ENCODE assay signal across 19 mouse cellular contexts in genomic region chr12:91295870-91296269, GRCm38 (mm10).
DNase-seq lines count a peak whose midpoint lies in the region; ATAC-seq and TF ChIP-seq lines count a peak whose summit lies in the region.
"Had no signal": no experiment of that assay in that cellular context is flagged by ENCODE, and none has a peak within 500 bp of the region (broad histone marks: within the 10 kb centered on the region; RNA-seq: fewer than 3 reads in every experiment).

No protein-coding gene starts in this region.

- no peak overlapping the region for H3K4me2 ChIP-seq in hindbrain, postnatal 0 days (ENCODE audit: low read depth, low read length)
- peak overlapping the region; percentile 38 for H3K4me2 ChIP-seq in liver, embryonic 12.5 days
- 0 out of 2 replicates have a peak overlapping the region, but pooled peaks have one; percentile 10 for H3K4me2 ChIP-seq in midbrain, embryonic 16.5 days (ENCODE audit: low read length)
- H3K4me2 ChIP-seq in forebrain, embryonic 14.5 days (ENCODE audit: low read length): no peak overlapping the region
- H3K4me2 ChIP-seq: embryonic facial prominence, embryonic 15.5 days; forebrain, embryonic 13.5 days; stomach, embryonic 15.5 days had no signal

- H3K36me3 ChIP-seq in hindbrain, postnatal 0 days (ENCODE audit: insufficient read depth, low read length): no peaks in the 10 kb centered on the region
- peaks cover 16% of the 10 kb centered on the region for H3K36me3 ChIP-seq in hindbrain, embryonic 10.5 days
- H3K36me3 ChIP-seq in liver, embryonic 12.5 days: peaks cover 58% of the 10 kb centered on the region
- H3K36me3 ChIP-seq in midbrain, embryonic 16.5 days (ENCODE audit: control insufficient read depth, insufficient read depth, low read length): no peaks in the 10 kb centered on the region
- H3K36me3 ChIP-seq in forebrain, embryonic 14.5 days (ENCODE audit: control insufficient read depth, insufficient read depth, low read length): no peaks in the 10 kb centered on the region
- H3K36me3 ChIP-seq in embryonic facial prominence, embryonic 10.5 days (replicated peaks): peaks cover 28% of the 10 kb centered on the region
- H3K36me3 ChIP-seq: embryonic facial prominence, embryonic 15.5 days; stomach, embryonic 15.5 days had no signal

- no peak for TF ChIP-seq CTCF in hindbrain, postnatal 0 days (IDR thresholded peaks at IDR 0.05; ENCODE audit: low read depth)

- no peak overlapping the region for H3K27ac ChIP-seq in hindbrain, postnatal 0 days
- H3K27ac ChIP-seq in hindbrain, embryonic 10.5 days: no peak overlapping the region
- H3K27ac ChIP-seq in liver, embryonic 12.5 days: peak overlapping the region; percentile 61
- H3K27ac ChIP-seq in midbrain, embryonic 16.5 days (ENCODE audit: low read length): peak overlapping the region; percentile 12; the same call in 1 of the 2 replicates
- H3K27ac ChIP-seq in forebrain, embryonic 14.5 days (ENCODE audit: low read depth, low read length): no peak overlapping the region
- H3K27ac ChIP-seq in embryonic facial prominence, embryonic 10.5 days (replicated peaks): no peak overlapping the region
- H3K27ac ChIP-seq: embryonic facial prominence, embryonic 15.5 days; forebrain, embryonic 13.5 days; gastrocnemius, adult 2 months; stomach, embryonic 15.5 days had no signal

- H3K9me3 ChIP-seq in hindbrain, postnatal 0 days (ENCODE audit: low read length): no peaks in the 10 kb centered on the region
- no peaks in the 10 kb centered on the region for H3K9me3 ChIP-seq in hindbrain, embryonic 10.5 days
- H3K9me3 ChIP-seq in liver, embryonic 12.5 days (replicated peaks): no peaks in the 10 kb centered on the region
- H3K9me3 ChIP-seq in midbrain, embryonic 16.5 days (replicated peaks; ENCODE audit: control insufficient read depth, low read length, poor library complexity, severe bottlenecking): 0 out of 2 replicates have a peak, but pooled peaks cover 2% of the 10 kb centered on the region
- H3K9me3 ChIP-seq in forebrain, embryonic 14.5 days (replicated peaks; ENCODE audit: control insufficient read depth, low read length): no peaks in the 10 kb centered on the region
- no peaks in the 10 kb centered on the region for H3K9me3 ChIP-seq in embryonic facial prominence, embryonic 10.5 days
- H3K9me3 ChIP-seq: embryonic facial prominence, embryonic 15.5 days; forebrain, embryonic 13.5 days; stomach, embryonic 15.5 days had no signal

- ATAC-seq in hindbrain, postnatal 0 days: no peak
- peak; percentile 93 for ATAC-seq in liver, embryonic 12.5 days
- peak; percentile 67 for ATAC-seq in midbrain, embryonic 16.5 days
- ATAC-seq in forebrain, embryonic 14.5 days: no peak
- ATAC-seq: forebrain, embryonic 13.5 days had no signal

- WGBS in hindbrain, postnatal 0 days: 63% methylated on average over 7 of the region's 7 CpGs
- 92% methylated on average over 7 of the region's 7 CpGs for WGBS in hindbrain, embryonic 10.5 days
- WGBS in liver, embryonic 12.5 days (ENCODE audit: insufficient replicate concordance): 56% methylated on average over 7 of the region's 7 CpGs
- WGBS in midbrain, embryonic 16.5 days: 52% methylated on average over 7 of the region's 7 CpGs
- WGBS in forebrain, embryonic 14.5 days: 91% methylated on average over 7 of the region's 7 CpGs
- 91% methylated on average over 7 of the region's 7 CpGs for WGBS in embryonic facial prominence, embryonic 10.5 days

- no peak overlapping the region for H3K9ac ChIP-seq in hindbrain, postnatal 0 days (replicated peaks; ENCODE audit: low read length)
- no peak overlapping the region for H3K9ac ChIP-seq in liver, embryonic 12.5 days
- H3K9ac ChIP-seq in midbrain, embryonic 16.5 days (ENCODE audit: low read depth, low read length): no peak overlapping the region
- no peak overlapping the region for H3K9ac ChIP-seq in forebrain, embryonic 14.5 days (ENCODE audit: low read length)
- H3K9ac ChIP-seq: embryonic facial prominence, embryonic 15.5 days; forebrain, embryonic 13.5 days; stomach, embryonic 15.5 days had no signal

- no peak overlapping the region for H3K4me3 ChIP-seq in hindbrain, postnatal 0 days (ENCODE audit: low read length)
- no peak overlapping the region for H3K4me3 ChIP-seq in hindbrain, embryonic 10.5 days
- H3K4me3 ChIP-seq in liver, embryonic 12.5 days: no peak overlapping the region
- no peak overlapping the region for H3K4me3 ChIP-seq in midbrain, embryonic 16.5 days (ENCODE audit: low read depth, low read length)
- no peak overlapping the region for H3K4me3 ChIP-seq in forebrain, embryonic 14.5 days (ENCODE audit: low read depth, low read length)
- H3K4me3 ChIP-seq in embryonic facial prominence, embryonic 10.5 days: no peak overlapping the region
- H3K4me3 ChIP-seq: embryonic facial prominence, embryonic 15.5 days; forebrain, embryonic 13.5 days; gastrocnemius, adult 2 months; stomach, embryonic 15.5 days had no signal

- no peaks in the 10 kb centered on the region for H3K4me1 ChIP-seq in hindbrain, postnatal 0 days (ENCODE audit: insufficient read depth, low read length)
- no peaks in the 10 kb centered on the region for H3K4me1 ChIP-seq in hindbrain, embryonic 10.5 days (replicated peaks)
- peaks cover 19% of the 10 kb centered on the region for H3K4me1 ChIP-seq in liver, embryonic 12.5 days
- 0 out of 2 replicates have a peak, but pooled peaks cover 2% of the 10 kb centered on the region for H3K4me1 ChIP-seq in midbrain, embryonic 16.5 days (ENCODE audit: control insufficient read depth, insufficient read depth, low read length)
- H3K4me1 ChIP-seq in forebrain, embryonic 14.5 days (ENCODE audit: control insufficient read depth, insufficient read depth, low read length): no peaks in the 10 kb centered on the region
- no peaks in the 10 kb centered on the region for H3K4me1 ChIP-seq in embryonic facial prominence, embryonic 10.5 days
- H3K4me1 ChIP-seq: embryonic facial prominence, embryonic 15.5 days; forebrain, embryonic 13.5 days; stomach, embryonic 15.5 days had no signal

- DNase-seq in hindbrain, postnatal 0 days (ENCODE audit: low spot score): peak; percentile 20
- DNase-seq in hindbrain, embryonic 10.5 days (ENCODE audit: low spot score): no peak
- DNase-seq in c-Kit-negative CD71-positive TER-119-positive erythroid progenitor cells, embryonic 14.5 days (ENCODE audit: low read depth, low spot score): peak; percentile 40
- no peak for DNase-seq in cerebellum, postnatal 10 days
- no peak for DNase-seq in forebrain, embryonic 14.5 days (ENCODE audit: low spot score)
- DNase-seq in embryonic facial prominence, embryonic 10.5 days (ENCODE audit: low spot score): no peak
- DNase-seq: cerebellum, adult 2 months; gastrocnemius, adult 2 months; heart, adult 11 months; heart, postnatal 14 days; kidney, adult 18-20 months; kidney, postnatal 25 days; lung, postnatal 14 days; right cerebral cortex, adult 18-20 months had no signal

- H3K27me3 ChIP-seq in hindbrain, postnatal 0 days (ENCODE audit: insufficient read depth, low read length): no peaks in the 10 kb centered on the region
- H3K27me3 ChIP-seq in hindbrain, embryonic 10.5 days (ENCODE audit: insufficient read depth, poor library complexity, severe bottlenecking): no peaks in the 10 kb centered on the region
- H3K27me3 ChIP-seq in liver, embryonic 12.5 days (replicated peaks): no peaks in the 10 kb centered on the region
- no peaks in the 10 kb centered on the region for H3K27me3 ChIP-seq in midbrain, embryonic 16.5 days (ENCODE audit: control insufficient read depth, insufficient read depth, low read depth, low read length)
- H3K27me3 ChIP-seq in forebrain, embryonic 14.5 days (replicated peaks; ENCODE audit: control insufficient read depth, insufficient read depth, low read length): no peaks in the 10 kb centered on the region
- H3K27me3 ChIP-seq in embryonic facial prominence, embryonic 10.5 days (replicated peaks; ENCODE audit: low read depth, poor library complexity, severe bottlenecking): no peaks in the 10 kb centered on the region
- H3K27me3 ChIP-seq: embryonic facial prominence, embryonic 15.5 days; forebrain, embryonic 13.5 days; stomach, embryonic 15.5 days had no signal

Comparison
In these comparisons a context has a peak if more than half of its experiments do, and no peak if none do; other contexts are left out.
1. DNase-seq: peak in hindbrain, postnatal 0 days (single experiment) and c-Kit-negative CD71-positive TER-119-positive erythroid progenitor cells, embryonic 14.5 days (single experiment); none in hindbrain, embryonic 10.5 days (single experiment), cerebellum, postnatal 10 days (0 of 2), forebrain, embryonic 14.5 days (single experiment) and embryonic facial prominence, embryonic 10.5 days (single experiment).
2. ATAC-seq: peak in liver, embryonic 12.5 days (single experiment) and midbrain, embryonic 16.5 days (single experiment); none in hindbrain, postnatal 0 days (single experiment) and forebrain, embryonic 14.5 days (single experiment).
3. H3K27ac ChIP-seq: peak in liver, embryonic 12.5 days (single experiment) and midbrain, embryonic 16.5 days (single experiment); none in hindbrain, postnatal 0 days (single experiment), hindbrain, embryonic 10.5 days (single experiment), forebrain, embryonic 14.5 days (single experiment) and embryonic facial prominence, embryonic 10.5 days (single experiment).
4. H3K4me2 ChIP-seq: peak in liver, embryonic 12.5 days (single experiment) and midbrain, embryonic 16.5 days (single experiment); none in hindbrain, postnatal 0 days (single experiment) and forebrain, embryonic 14.5 days (single experiment).